In genomic region chr19:7592018-7592417, GRCm38 (mm10) we compare ENCODE assay signal across 15 mouse cellular contexts. TPM values are rescaled to one million over a fixed set of nuclear protein-coding genes. Genes with fewer than 3 reads are reported as not detected.
DNase-seq lines count a peak whose midpoint lies in the region; ATAC-seq lines count a peak whose summit lies in the region.
"Had no signal": no experiment of that assay in that cellular context is flagged by ENCODE, and none has a peak within 500 bp of the region (broad histone marks: within the 10 kb centered on the region; RNA-seq: fewer than 3 reads in every experiment).

No protein-coding gene starts in this region.

- no peak overlapping the region for H3K4me2 ChIP-seq in heart, embryonic 12.5 days
- H3K4me2 ChIP-seq: liver, embryonic 11.5 days had no signal

- no peak overlapping the region for H3K9ac ChIP-seq in heart, embryonic 12.5 days

- peaks cover 18% of the 10 kb centered on the region for H3K36me3 ChIP-seq in heart, embryonic 12.5 days
- H3K36me3 ChIP-seq: hindbrain, embryonic 10.5 days had no signal

- peak; percentile 38 for DNase-seq in adrenal gland, postnatal 14 days
- no peak for DNase-seq in adrenal gland, adult 18-20 months (ENCODE audit: low spot score in 2 of 2)
- peak; percentile 48 for DNase-seq in 3T3-L1 (ENCODE audit: low read depth, low spot score)
- DNase-seq in kidney, postnatal 14 days = peak; percentile 51
- DNase-seq in cerebellum, adult 9-11 months = no peak
- no peak for DNase-seq in cerebellum, postnatal 25 days
- no peak for DNase-seq in cerebellum, postnatal 4 days (ENCODE audit: low spot score in 2 of 2)
- DNase-seq: cerebellum, postnatal 36 days; spleen, adult 18-20 months had no signal

- peak overlapping the region; percentile 47; the same call in 1 of the 2 replicates for H3K27ac ChIP-seq in heart, embryonic 12.5 days (ENCODE audit: poor library complexity, severe bottlenecking)
- H3K27ac ChIP-seq: hindbrain, embryonic 10.5 days had no signal

- H3K27me3 ChIP-seq in heart, embryonic 12.5 days (replicated peaks) = no peaks in the 10 kb centered on the region

- peaks cover 8% of the 10 kb centered on the region for H3K9me3 ChIP-seq in heart, embryonic 12.5 days (replicated peaks)

- H3K4me3 ChIP-seq in heart, embryonic 12.5 days = no peak overlapping the region
- H3K4me3 ChIP-seq: hindbrain, embryonic 10.5 days had no signal

- 26% methylated on average over 3 of the region's 3 CpGs for WGBS in heart, embryonic 12.5 days

- ATAC-seq in heart, embryonic 12.5 days (ENCODE audit: insufficient number of reproducible peaks, low FRiP score) = peak; percentile 79

- H3K4me1 ChIP-seq in heart, embryonic 12.5 days (replicated peaks) = peaks cover 7% of the 10 kb centered on the region

RNA-seq across cellular contexts. Expression of gene Lgals12, which starts 15.0 kb away (rescaled TPM):
- total RNA-seq in adrenal gland, postnatal 14 days (2021) = 15.7 and 20.8 TPM in 2 replicates
- 10 to 100 TPM; 18.9 to 67.5 TPM for total RNA-seq in adrenal gland, adult 18-20 months (2021)
- 0.06 and 0.23 TPM in 2 replicates for polyA plus RNA-seq in heart, embryonic 12.5 days (2016; fragmentation: Nextera tagmentation; extraction: Ambion mirVana)
- total RNA-seq: megakaryocyte progenitor cell, adult 5-6 weeks had no signal
- polyA plus RNA-seq: hindbrain, embryonic 10.5 days; liver, embryonic 11.5 days had no signal

RNA-seq across cellular contexts. Expression of gene Hrasls5, which starts 20.3 kb away (rescaled TPM):
- total RNA-seq in adrenal gland, postnatal 14 days (2021) = 0.67 TPM in 1 of 2 replicates, not detected in the other
- under 1 TPM; 0.30 to 0.77 TPM for total RNA-seq in adrenal gland, adult 18-20 months (2021)
- not detected in 2 replicates for polyA plus RNA-seq in heart, embryonic 12.5 days (2016; fragmentation: Nextera tagmentation; extraction: Ambion mirVana)
- total RNA-seq: ES-E14; left cerebral cortex, postnatal 10 days; megakaryocyte progenitor cell, adult 5-6 weeks had no signal
- polyA plus RNA-seq: hindbrain, embryonic 10.5 days; liver, embryonic 11.5 days had no signal

RNA-seq across cellular contexts. Expression of gene Pla2g16, which starts 34.8 kb away (rescaled TPM):
- total RNA-seq in adrenal gland, postnatal 14 days (2021) = 72.9 and 79.7 TPM in 2 replicates
- total RNA-seq in adrenal gland, adult 18-20 months (2021) = 100 to 1,000 TPM in 1 of 2 experiments, 10 to 100 TPM in 1; 60.4 to 132 TPM
- polyA plus RNA-seq in heart, embryonic 12.5 days (2016; fragmentation: Nextera tagmentation; extraction: Ambion mirVana) = 51.8 and 53.1 TPM in 2 replicates

Comparison
In these comparisons a context has a peak if more than half of its experiments do, and no peak if none do; other contexts are left out.
1. DNase-seq: peak in adrenal gland, postnatal 14 days (single experiment), 3T3-L1 (single experiment) and kidney, postnatal 14 days (single experiment); none in adrenal gland, adult 18-20 months (0 of 2), cerebellum, adult 9-11 months (single experiment), cerebellum, postnatal 25 days (0 of 2) and cerebellum, postnatal 4 days (0 of 2).